Mouse (Mus musculus): Measurements from ENCODE around the gene Tyro3.

Tyro3 gene

GRCm38 (mm10) chr2:119797279-119797783, at the start of gene Tyro3:
Gene Tyro3 (plus strand): TSS chr2:119797733.
- DNase-seq, result no peak

GRCm38 (mm10) chr2:119749260-119749659, 48.3 kb upstream of the Tyro3 start:
- DNase-seq, result no peak

- no peak for DNase-seq
Observed at GRCm38 (mm10) chr2:119757601-119758100, 39.9 kb upstream of the Tyro3 start.

- no peak for DNase-seq
Observed at GRCm38 (mm10) chr2:119758101-119758843, 39.3 kb upstream of the Tyro3 start.

GRCm38 (mm10) chr2:119758844-119759835, 38.4 kb upstream of the Tyro3 start:
- DNase-seq, result no peak

- no peak for DNase-seq
Observed at GRCm38 (mm10) chr2:119760251-119760650, 37.3 kb upstream of the Tyro3 start, which contains the start of gene Ltk. Gene Ltk (minus strand): TSS chr2:119760431.

- DNase-seq, result no peak
Observed at GRCm38 (mm10) chr2:119762276-119762675, 35.3 kb upstream of the Tyro3 start.

- DNase-seq, result no peak
Observed at GRCm38 (mm10) chr2:119763924-119764323, 33.6 kb upstream of the Tyro3 start.

- DNase-seq, result no peak
Observed at GRCm38 (mm10) chr2:119767246-119767645, 30.3 kb upstream of the Tyro3 start.

GRCm38 (mm10) chr2:119787206-119787883, 10.2 kb upstream of the Tyro3 start, which contains the start of gene Rpap1:
Gene Rpap1 (minus strand): TSS chr2:119787537.
- peak; percentile 89 for DNase-seq

GRCm38 (mm10) chr2:119789996-119790395, 7.5 kb upstream of the Tyro3 start:
- no peak for DNase-seq

GRCm38 (mm10) chr2:119798246-119798927, 854 bp downstream of the Tyro3 start:
- peak; percentile 69 for DNase-seq

- peak; percentile 36 for DNase-seq
Observed at GRCm38 (mm10) chr2:119799181-119799960, 1.8 kb downstream of the Tyro3 start.

- no peak for DNase-seq
Observed at GRCm38 (mm10) chr2:119799961-119800550, 2.5 kb downstream of the Tyro3 start.

GRCm38 (mm10) chr2:119800876-119801846, 3.6 kb downstream of the Tyro3 start:
- DNase-seq, result no peak

- DNase-seq, result peak; percentile 10
Observed at GRCm38 (mm10) chr2:119802767-119803617, 5.5 kb downstream of the Tyro3 start.

- DNase-seq, result no peak
Observed at GRCm38 (mm10) chr2:119803618-119804274, 6.2 kb downstream of the Tyro3 start.

- DNase-seq, result no peak
Observed at GRCm38 (mm10) chr2:119804275-119804628, 6.7 kb downstream of the Tyro3 start.
